Mouse (Mus musculus) bone marrow, adult 2 months (tissue): ENCODE measurements at regions not wholly inside any gene's neighbourhood (a gene's known extent, or its start where the extent isn't known, plus 50 kb on each side); places are given as distances from the start of the nearest gene placed in this dataset.

ENCODE experiments used
- CTCF ChIP-seq: fragments of 200-500 bp; IDR thresholded peaks from 2 replicates; pipeline ENCODE4 v1.5.1; 2011; ENCODE audit warnings: low read length, control low read depth; ENCODE audit not compliant: control insufficient read depth, insufficient read depth
- POLR2A ChIP-seq: fragments of 200-500 bp; IDR thresholded peaks from 2 replicates; pipeline ENCODE4 v1.6.1; 2011; ENCODE audit warnings: low read depth, mild to moderate bottlenecking, control low read depth, low read length, borderline replicate concordance; ENCODE audit not compliant: control insufficient read depth

DNA sequence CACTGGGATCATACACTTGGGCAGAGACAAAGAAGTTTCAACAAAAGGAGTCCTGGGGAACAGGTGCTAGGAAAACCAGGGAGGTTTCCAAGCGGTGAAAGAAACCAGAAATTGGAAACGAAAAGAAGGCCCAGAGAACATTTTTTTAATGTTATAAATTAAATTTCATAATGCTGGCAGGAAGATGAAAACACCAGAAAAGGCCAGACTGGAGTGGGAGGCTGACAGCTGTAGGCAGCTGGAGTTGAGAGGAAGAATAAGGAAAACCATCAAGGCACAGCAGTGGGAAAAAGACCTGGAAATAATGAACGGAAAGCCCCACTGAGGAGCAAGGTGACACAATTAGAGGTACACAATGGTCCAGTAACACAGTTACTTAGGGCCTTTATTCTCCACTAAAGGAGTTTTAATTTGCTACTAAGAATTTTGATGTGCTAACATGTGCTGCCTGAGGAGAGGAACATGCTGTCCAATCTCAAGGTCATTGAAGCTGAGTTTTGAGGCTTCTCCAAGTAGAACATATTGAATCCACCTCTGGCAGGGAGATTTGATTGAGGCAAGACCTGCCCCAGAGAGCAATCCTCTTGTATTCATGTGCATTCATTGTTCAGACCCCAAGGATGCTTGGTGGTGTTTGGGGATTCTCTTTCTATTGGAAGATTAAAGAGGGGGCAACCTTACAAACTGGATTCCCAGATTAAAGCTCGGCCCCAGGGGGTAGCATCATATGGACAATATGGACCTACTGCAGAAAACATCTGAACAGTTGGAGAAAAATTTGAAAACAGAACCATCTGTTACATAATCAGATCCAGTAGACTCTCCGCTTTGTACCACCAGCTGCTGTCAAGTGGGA is 53.9 kb upstream of the Igf1 start:
- TF ChIP-seq CTCF (no peak), POLR2A (no peak)
